Mouse (Mus musculus): Measurements from ENCODE around the gene Ccdc188. TPM values are rescaled to one million over a fixed set of nuclear protein-coding genes. Genes with fewer than 3 reads are reported as not detected.

Gene Ccdc188
- polyA plus RNA-seq, 1 experiment from 2014 or later, result not detected

DNA sequence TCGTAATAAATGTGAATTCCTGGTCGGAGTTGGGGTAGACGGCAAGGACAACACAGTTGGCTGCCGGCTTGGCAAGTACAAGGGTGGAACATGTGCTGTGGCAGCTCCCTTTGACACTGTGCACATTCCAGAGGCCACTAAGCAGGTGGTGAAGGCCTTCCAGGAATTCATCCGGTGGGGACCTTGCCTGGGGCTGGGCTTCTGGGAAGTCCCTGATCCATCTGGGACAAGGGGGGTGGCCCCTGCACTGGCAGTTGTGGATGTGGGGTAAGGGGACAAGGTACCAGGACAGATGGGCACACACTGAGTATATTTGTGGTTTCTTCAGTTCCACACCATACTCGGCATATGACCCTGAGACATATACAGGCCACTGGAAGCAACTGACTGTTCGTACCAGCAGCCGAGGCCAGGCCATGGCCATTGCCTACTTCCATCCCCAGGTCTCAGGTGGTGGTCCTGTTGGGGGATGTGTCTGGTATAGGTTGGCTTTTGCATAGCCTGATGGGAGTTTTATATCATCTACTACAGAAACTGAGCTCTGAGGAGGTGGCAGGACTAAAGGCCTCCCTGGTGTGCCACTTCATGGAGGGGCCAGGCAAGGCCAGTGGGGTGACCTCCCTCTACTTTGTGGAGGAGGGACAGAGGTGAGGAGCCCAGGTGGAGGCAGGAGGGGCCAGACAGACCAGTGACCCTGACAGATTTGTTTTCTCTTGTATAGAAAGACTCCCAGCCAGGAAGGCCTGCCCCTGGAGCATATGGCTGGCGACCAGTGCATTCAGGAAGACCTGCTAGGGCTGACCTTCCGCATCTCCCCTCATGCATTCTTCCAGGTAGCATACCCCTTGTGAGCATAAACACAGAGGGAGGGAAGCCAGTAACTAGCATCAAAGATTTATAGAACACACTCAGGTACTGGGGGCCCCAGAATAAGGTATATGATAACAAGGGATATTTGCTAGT is 33.4 kb downstream of the Ccdc188 start:
- Histone ChIP-seq H3K4me3 (ENCODE audit: low read length) (no peak overlapping the region), H3K27me3 (replicated peaks; ENCODE audit: control insufficient read depth, insufficient read depth, low read length) (no peaks in the 10 kb centered on the region), H3K4me1 (ENCODE audit: control insufficient read depth, insufficient read depth, low read depth, low read length) (peaks cover 32% of the 10 kb centered on the region), H3K9me3 (ENCODE audit: control insufficient read depth, low read length) (no peaks in the 10 kb centered on the region), H3K36me3 (ENCODE audit: control insufficient read depth, insufficient read depth, low read length) (peaks cover 28% of the 10 kb centered on the region), H3K4me2 (ENCODE audit: low read length) (peak overlapping the region; percentile 94), H3K27ac (ENCODE audit: low read depth, low read length) (no peak overlapping the region), H3K9ac (ENCODE audit: low read depth, low read length) (peak overlapping the region; percentile 29; the same call in 1 of the 2 replicates)
- no peak for ATAC-seq
- 69% methylated on average over 10 of the region's 10 CpGs for WGBS

DNA sequence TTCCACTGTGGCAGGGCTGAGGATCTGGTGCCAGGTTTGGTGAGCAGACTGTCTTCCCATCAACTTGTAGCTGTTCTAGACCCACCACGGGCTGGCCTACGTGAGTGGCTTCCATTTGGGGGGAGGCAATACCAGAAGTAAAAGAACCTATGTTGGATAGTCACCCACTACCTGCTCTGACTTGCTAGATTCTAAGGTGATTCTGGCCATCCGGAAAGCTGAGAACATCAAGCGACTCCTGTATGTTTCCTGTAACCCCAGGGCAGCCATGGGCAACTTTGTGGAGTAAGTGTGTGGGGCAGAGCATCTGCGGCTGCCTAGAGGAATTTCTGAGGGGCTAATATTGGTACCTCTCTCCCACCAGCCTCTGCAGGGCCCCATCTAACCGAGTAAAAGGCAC is 35.1 kb downstream of the Ccdc188 start:
- Histone ChIP-seq H3K9ac (ENCODE audit: low read depth, low read length) (no peak overlapping the region), H3K4me3 (ENCODE audit: low read length) (no peak overlapping the region), H3K9me3 (ENCODE audit: control insufficient read depth, low read length) (no peaks in the 10 kb centered on the region), H3K27ac (ENCODE audit: low read depth, low read length) (no peak overlapping the region), H3K36me3 (ENCODE audit: control insufficient read depth, insufficient read depth, low read length) (peaks cover 42% of the 10 kb centered on the region), H3K4me2 (ENCODE audit: low read length) (no peak overlapping the region), H3K27me3 (replicated peaks; ENCODE audit: control insufficient read depth, insufficient read depth, low read length) (no peaks in the 10 kb centered on the region), H3K4me1 (ENCODE audit: control insufficient read depth, insufficient read depth, low read depth, low read length) (peaks cover 17% of the 10 kb centered on the region)
- ATAC-seq, result no peak
- WGBS, result 87% methylated on average over 6 of the region's 6 CpGs

DNA sequence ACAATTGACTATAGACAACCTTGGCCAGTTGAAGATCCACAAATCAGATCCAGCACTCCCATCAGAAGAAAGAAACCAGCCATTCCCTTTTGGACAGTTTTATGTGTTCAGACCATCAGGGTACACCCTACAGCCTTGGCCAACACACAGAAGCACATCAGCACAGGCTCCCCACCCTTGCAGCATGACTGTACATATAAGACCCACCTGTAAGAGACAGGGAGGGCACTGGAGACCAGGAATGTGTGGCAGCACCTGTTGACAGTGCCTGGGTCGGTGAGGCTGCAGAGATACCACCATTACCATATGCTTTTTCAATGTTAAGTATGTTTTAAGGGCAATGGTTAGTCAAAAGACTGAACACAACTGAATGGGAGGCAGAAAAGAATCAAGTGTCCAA is 36.2 kb downstream of the Ccdc188 start:
- Histone ChIP-seq H3K4me1 (ENCODE audit: control insufficient read depth, insufficient read depth, low read depth, low read length) (peaks cover 17% of the 10 kb centered on the region), H3K4me3 (ENCODE audit: low read length) (no peak overlapping the region), H3K9me3 (ENCODE audit: control insufficient read depth, low read length) (no peaks in the 10 kb centered on the region), H3K36me3 (ENCODE audit: control insufficient read depth, insufficient read depth, low read length) (peaks cover 51% of the 10 kb centered on the region), H3K27me3 (replicated peaks; ENCODE audit: control insufficient read depth, insufficient read depth, low read length) (no peaks in the 10 kb centered on the region), H3K27ac (ENCODE audit: low read depth, low read length) (no peak overlapping the region), H3K9ac (ENCODE audit: low read depth, low read length) (no peak overlapping the region), H3K4me2 (ENCODE audit: low read length) (no peak overlapping the region)
- 96% methylated on average over 1 of the region's 1 CpGs for WGBS
- no peak for ATAC-seq

DNA sequence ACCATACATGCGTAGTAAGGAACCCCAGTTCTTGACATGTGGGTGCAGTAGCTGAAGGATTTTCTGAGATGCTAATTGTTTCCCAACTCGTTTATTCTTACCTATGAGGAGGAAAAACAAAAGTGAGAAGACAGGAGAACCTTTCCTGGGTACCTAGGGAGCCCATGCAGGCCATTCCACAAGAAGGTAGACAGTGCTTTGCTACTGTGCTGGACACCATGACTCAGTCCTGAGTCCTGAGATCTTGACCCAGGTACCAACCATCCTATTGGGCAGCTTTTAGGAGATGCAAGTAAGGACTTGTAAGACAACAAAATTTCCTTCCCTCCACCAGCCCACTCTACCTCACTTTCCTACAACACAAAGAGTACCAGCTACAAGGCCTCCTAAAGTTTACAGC is 40.5 kb downstream of the Ccdc188 start, which contains the start of gene Gm49776:
Gene Gm49776, minus strand, starts transcription at position 101 of the 400 bp plus-strand sequence.
- Histone ChIP-seq H3K27ac (ENCODE audit: low read depth, low read length) (no peak within 1 kb of the TSS), H3K4me1 (ENCODE audit: control insufficient read depth, insufficient read depth, low read depth, low read length) (no peaks in the 10 kb centered on the region), H3K27me3 (replicated peaks; ENCODE audit: control insufficient read depth, insufficient read depth, low read length) (no peaks in the 10 kb centered on the region), H3K4me3 (ENCODE audit: low read length) (no peak within 1 kb of the TSS), H3K9ac (ENCODE audit: low read depth, low read length) (no peak within 1 kb of the TSS), H3K4me2 (ENCODE audit: low read length) (no peak within 1 kb of the TSS), H3K36me3 (ENCODE audit: control insufficient read depth, insufficient read depth, low read length) (peaks cover 65% of the 10 kb centered on the region), H3K9me3 (ENCODE audit: control insufficient read depth, low read length) (no peaks in the 10 kb centered on the region)
- ATAC-seq, result no peak
- WGBS, result 98% methylated on average over 2 of the region's 2 CpGs

DNA sequence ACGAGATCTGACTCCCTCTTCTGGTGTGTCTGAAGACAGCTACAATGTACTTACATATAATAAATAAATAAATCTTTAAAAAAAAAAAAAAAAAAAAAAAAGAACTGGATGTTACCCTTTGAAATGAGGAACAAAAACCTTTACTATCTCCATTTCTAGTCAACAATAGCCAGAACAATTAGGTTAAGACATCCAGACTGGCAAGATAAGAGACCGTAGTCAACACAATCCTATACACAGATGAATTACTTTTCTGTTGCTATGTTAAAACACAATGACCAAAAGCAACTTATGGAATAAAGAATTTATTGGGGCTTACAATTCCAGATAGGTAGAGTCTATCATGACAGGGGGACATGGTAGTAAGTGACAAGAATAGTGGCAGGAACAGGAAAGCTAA is 47.3 kb downstream of the Ccdc188 start:
- no peak for ATAC-seq
- H3K36me3 ChIP-seq (ENCODE audit: control insufficient read depth, insufficient read depth, low read length), result peaks cover 51% of the 10 kb centered on the region
- WGBS, result 86% methylated on average over 2 of the region's 2 CpGs

DNA sequence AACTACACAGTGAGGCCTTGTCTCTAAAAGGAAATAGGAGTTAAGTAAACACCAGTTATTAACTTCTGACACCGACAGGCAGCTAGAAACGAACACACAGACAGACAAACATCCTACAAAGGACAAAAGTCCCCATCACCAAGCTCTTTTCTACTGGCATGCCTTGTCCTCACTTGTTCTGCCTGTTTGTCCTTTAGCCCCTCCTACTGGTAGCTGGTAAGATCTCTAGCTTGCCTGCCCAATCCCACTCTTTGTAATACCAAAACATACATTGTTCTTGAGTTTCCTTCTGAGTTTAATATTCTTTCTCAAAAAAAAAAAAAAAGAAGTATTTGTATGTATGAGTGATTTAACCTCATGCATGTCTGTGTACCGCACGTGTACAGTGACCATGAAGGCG is 50.5 kb downstream of the Ccdc188 start:
- H3K27me3 ChIP-seq (replicated peaks; ENCODE audit: control insufficient read depth, insufficient read depth, low read length), result no peaks in the 10 kb centered on the region
- no peak overlapping the region for H3K4me3 ChIP-seq (ENCODE audit: low read length)
- WGBS, result 86% methylated on average over 5 of the region's 5 CpGs
- ATAC-seq, result no peak
- H3K4me1 ChIP-seq (ENCODE audit: control insufficient read depth, insufficient read depth, low read depth, low read length), result no peaks in the 10 kb centered on the region
- no peaks in the 10 kb centered on the region for H3K9me3 ChIP-seq (ENCODE audit: control insufficient read depth, low read length)
- H3K36me3 ChIP-seq (ENCODE audit: control insufficient read depth, insufficient read depth, low read length), result peaks cover 56% of the 10 kb centered on the region
- H3K4me2 ChIP-seq (ENCODE audit: low read length), result no peak overlapping the region
- no peak overlapping the region for H3K9ac ChIP-seq (ENCODE audit: low read depth, low read length)
- no peak overlapping the region for H3K27ac ChIP-seq (ENCODE audit: low read depth, low read length)

More for the DNA sequence above, 47.3 kb downstream of the Ccdc188 start:
- no peaks in the 10 kb centered on the region for H3K27me3 ChIP-seq (replicated peaks; ENCODE audit: control insufficient read depth, insufficient read depth, low read length)
- no peaks in the 10 kb centered on the region for H3K4me1 ChIP-seq (ENCODE audit: control insufficient read depth, insufficient read depth, low read depth, low read length)
- no peaks in the 10 kb centered on the region for H3K9me3 ChIP-seq (ENCODE audit: control insufficient read depth, low read length)
- H3K4me3 ChIP-seq (ENCODE audit: low read length), result no peak overlapping the region
- H3K9ac ChIP-seq (ENCODE audit: low read depth, low read length), result no peak overlapping the region
- no peak overlapping the region for H3K27ac ChIP-seq (ENCODE audit: low read depth, low read length)
- H3K4me2 ChIP-seq (ENCODE audit: low read length), result no peak overlapping the region

Other genes with a start within 250 kb of the Ccdc188 start
- gene Vpreb2, start 237.5 kb upstream of the Ccdc188 start, polyA plus RNA-seq (2015; fragmentation: Nextera tagmentation; extraction: Ambion mirVana), result not detected in 2 replicates
- gene Dgcr6, start 165.0 kb upstream of the Ccdc188 start, polyA plus RNA-seq (2015; fragmentation: Nextera tagmentation; extraction: Ambion mirVana), result 145 and 162 TPM in 2 replicates
- gene Prodh, start 127.7 kb upstream of the Ccdc188 start, polyA plus RNA-seq (2015; fragmentation: Nextera tagmentation; extraction: Ambion mirVana), result 5.7 and 6.8 TPM in 2 replicates
- 15.6 and 24.3 TPM in 2 replicates for gene Rtn4r, start 90.2 kb upstream of the Ccdc188 start, polyA plus RNA-seq (2015; fragmentation: Nextera tagmentation; extraction: Ambion mirVana)
- gene Zdhhc8, start 17.3 kb downstream of the Ccdc188 start, polyA plus RNA-seq (2015; fragmentation: Nextera tagmentation; extraction: Ambion mirVana), result 8.0 and 14.6 TPM in 2 replicates
- 100 and 105 TPM in 2 replicates for gene Trmt2a, start 30.8 kb downstream of the Ccdc188 start, polyA plus RNA-seq (2015; fragmentation: Nextera tagmentation; extraction: Ambion mirVana)
- 362 and 365 TPM in 2 replicates for gene Ranbp1, start 30.9 kb downstream of the Ccdc188 start, polyA plus RNA-seq (2015; fragmentation: Nextera tagmentation; extraction: Ambion mirVana)
- gene Gm49776, start 40.4 kb downstream of the Ccdc188 start, polyA plus RNA-seq (2015; fragmentation: Nextera tagmentation; extraction: Ambion mirVana), result 1.3 TPM in 1 of 2 replicates, not detected in the other
- 25.7 and 28.3 TPM in 2 replicates for gene Dgcr8, start 71.4 kb downstream of the Ccdc188 start, polyA plus RNA-seq (2015; fragmentation: Nextera tagmentation; extraction: Ambion mirVana)
- gene Tango2, start 130.2 kb downstream of the Ccdc188 start, polyA plus RNA-seq (2015; fragmentation: Nextera tagmentation; extraction: Ambion mirVana), result 101 and 112 TPM in 2 replicates
- gene Arvcf, start 130.3 kb downstream of the Ccdc188 start, polyA plus RNA-seq (2015; fragmentation: Nextera tagmentation; extraction: Ambion mirVana), result 68.3 and 80.3 TPM in 2 replicates
- gene Txnrd2, start 208.5 kb downstream of the Ccdc188 start, polyA plus RNA-seq (2015; fragmentation: Nextera tagmentation; extraction: Ambion mirVana), result 37.5 and 40.6 TPM in 2 replicates
- gene Comt, start 209.0 kb downstream of the Ccdc188 start, polyA plus RNA-seq (2015; fragmentation: Nextera tagmentation; extraction: Ambion mirVana), result 119 and 123 TPM in 2 replicates

Data from hindbrain, embryonic 16.5 days (tissue).